Mouse (Mus musculus) left cerebral cortex, postnatal 4 days (tissue): Measurements from ENCODE around the gene Olfr1214. TPM values are rescaled to one million over a fixed set of nuclear protein-coding genes. Genes with fewer than 3 reads are reported as not detected.
"Not testable (repeated sequence)": the region's sequence is repeated elsewhere in the genome, so short reads cannot be mapped to it uniquely, and the experiment has no call there.

Experiments
- DNase-seq: peaks from one replicate; pipeline ENCODE4 v3.0.0-alpha.2; 2022
- intact Hi-C: fragments of 180-260 bp; cut with DNase I; formaldehyde crosslinking; loops from one replicate; pipeline ENCODE4 v1.15.1; 2025
- total RNA-seq, 2 experiments: library from RNA; stranded (reverse); gene quantifications; 2 replicates each; pipeline ENCODE4 v1.2.3; 2021

The Olfr1214 gene
- not detected for total RNA-seq

DNA sequence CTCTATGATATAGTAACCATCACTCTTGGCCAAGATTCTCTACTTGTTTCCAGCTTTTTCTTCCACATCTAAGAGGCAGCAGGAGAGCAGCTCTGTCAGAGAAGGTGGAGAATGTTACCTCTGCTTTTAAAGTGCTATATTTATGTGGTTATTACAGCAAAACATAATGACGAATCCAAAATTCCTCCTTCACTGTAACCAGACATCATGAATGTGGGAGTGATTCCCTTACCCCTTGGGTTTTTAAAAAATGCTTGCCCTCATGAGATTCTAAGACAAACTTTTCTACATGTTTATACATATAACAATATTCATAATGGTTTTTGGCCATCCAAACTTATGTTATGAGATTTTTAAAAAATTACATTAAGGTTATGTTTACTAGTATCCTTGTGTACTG is at the start of gene Olfr1214:
Gene Olfr1214 (minus strand): TSS at position 101 of the 400 bp plus-strand sequence.
- intact Hi-C loops, result no loop called here
- no peak for DNase-seq

DNA sequence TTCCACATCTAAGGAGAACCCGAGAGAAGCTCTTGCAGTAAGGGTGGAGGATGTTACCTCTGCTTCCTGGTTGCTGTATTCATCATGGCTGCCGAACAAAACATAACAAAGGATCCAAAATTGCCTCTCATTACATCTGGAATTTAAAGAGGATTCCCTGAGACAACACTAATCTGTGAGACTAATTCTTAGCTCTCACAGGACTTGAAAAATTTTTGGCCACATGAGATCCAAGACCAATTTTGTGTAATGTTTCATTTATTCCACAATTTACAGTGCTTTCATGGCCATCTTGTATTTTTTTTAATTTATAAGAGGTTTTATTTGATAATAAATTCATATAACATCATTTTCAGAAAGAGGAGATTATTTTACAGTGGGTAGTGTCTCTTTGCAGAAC is 39.5 kb upstream of the Olfr1214 start, which contains the start of gene Olfr1217:
Gene Olfr1217 (minus strand): TSS at position 101 of the 400 bp plus-strand sequence.
- intact Hi-C loops, result no loop called here
- no peak for DNase-seq

DNA sequence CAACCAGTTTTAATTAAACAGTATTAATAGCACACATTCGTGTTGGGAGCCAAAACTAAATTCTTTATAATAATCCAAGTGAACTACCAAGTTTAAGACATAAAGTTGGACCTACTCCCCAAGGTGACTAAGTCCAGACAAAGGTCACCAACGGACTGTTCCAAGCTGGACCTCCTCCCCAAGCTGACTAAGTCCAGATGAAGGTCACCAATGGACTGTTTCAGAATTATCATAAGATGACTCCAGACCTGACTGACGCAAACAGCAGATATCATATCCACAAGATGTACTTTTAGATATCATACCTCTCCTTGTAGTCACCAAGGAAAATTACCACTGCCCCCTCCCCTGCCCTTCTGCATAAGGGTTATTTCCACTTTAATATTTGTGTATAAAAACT is 29.0 kb upstream of the Olfr1214 start:
- intact Hi-C loops, DNase-seq: not testable (repeated sequence)

DNA sequence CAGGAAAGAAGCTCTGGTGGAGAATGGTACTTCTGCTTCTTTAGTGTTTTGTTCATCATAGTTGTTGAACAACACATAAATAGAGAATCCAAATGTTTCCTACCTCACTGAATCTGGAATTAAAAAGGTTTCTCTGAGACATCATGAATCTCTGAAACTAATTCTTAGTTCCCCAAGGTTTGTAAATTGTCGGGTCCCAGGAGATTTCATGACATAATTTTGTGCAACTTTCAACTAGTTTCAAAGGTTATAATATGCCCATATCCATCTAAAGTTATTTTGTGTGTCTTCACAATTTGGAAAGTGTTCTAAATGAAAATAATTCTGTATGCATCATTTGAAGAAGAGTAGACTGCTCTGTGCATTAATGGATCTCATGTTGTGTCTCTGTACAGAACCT is 25.8 kb upstream of the Olfr1214 start, which contains the start of gene Olfr1216:
Gene Olfr1216 (minus strand): TSS at position 101 of the 400 bp plus-strand sequence.
- intact Hi-C loops, result no loop called here
- no peak for DNase-seq

DNA sequence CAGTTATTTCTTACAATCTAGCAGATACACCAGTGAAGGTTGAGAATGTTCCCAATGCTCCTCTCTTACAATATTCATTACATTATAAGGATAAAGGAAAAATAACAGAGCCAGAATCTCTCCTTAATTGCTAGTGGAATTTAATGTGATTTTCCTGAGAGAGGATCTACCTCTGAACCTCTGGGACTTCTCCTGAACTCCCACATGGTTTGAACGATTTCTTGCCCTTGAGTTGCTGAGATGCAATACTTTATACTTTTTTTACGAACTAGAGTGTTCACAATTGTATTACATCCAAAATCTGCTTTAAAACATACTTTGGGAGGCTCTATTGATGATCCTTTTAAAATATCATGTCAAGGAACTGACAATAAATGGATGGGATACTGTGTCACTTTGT is 14.4 kb upstream of the Olfr1214 start, which contains the start of gene Olfr1215:
Gene Olfr1215 (minus strand): TSS at position 101 of the 400 bp plus-strand sequence.
- intact Hi-C loops, result no loop called here
- no peak for DNase-seq

DNA sequence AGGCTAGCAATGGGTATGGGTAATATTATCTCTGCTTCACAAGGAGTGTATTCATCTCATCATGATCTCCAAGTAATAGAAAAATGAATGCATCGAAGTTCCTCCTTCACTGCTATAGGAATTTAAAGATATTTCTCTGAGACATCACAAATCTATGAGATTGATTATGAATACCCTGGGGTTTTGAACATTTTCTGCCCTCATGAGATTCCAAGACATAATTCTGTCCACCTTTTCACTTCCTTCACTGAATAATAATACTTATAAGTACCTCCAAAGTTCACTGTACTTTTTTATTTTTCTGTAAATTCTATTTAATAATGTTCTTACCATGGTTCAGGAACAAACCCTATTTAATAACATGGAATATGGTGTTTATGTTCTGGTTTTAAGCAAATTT is 12.3 kb downstream of the Olfr1214 start, which contains the start of gene Gm13762:
Gene Gm13762 (minus strand): TSS at position 101 of the 400 bp plus-strand sequence.
- no peak for DNase-seq
- intact Hi-C loops, result no loop called here

DNA sequence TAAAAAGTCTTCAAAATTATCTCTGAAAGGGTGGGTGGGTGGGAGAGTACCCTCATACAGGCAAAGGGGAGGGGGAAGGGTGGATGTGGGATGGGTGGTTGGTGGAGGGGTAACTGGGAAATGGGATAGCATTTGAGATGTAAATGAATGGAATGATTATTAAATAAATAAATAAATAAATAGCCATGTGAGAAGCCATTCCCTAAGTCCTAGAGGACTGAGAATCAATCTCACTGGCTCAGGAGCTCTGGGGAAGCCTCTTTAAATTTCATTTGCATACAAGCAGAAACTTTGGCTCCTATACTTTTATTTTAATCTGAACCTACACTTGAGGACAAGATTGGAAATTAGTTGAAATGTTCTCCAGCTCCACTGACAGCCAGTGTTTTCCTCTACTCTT is 38.8 kb downstream of the Olfr1214 start, which contains the start of gene Olfr1212:
Gene Olfr1212 (plus strand): TSS at position 301 of the 400 bp plus-strand sequence.
- intact Hi-C loops, result no loop called here
- DNase-seq, result no peak

DNA sequence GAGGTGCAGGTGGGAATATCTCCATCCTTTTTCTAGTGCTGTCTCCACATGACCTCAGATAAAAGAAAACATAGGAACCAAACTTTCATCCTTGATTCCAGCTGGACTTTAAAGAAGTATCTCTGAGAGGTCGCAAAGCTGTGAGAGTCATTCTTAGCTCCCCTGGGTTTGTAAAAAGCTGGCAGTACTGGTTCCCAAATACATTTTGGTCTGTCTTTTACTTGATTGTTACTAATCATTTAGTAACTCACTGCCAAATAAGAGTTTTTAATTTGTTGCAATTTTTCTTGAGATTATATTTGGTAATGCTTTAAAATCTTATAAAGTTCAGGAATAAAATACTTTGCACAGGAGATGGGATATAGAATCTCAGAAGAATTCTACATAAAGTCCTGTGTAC is 54.4 kb downstream of the Olfr1214 start, which contains the start of gene Olfr1211:
Gene Olfr1211 (minus strand): TSS at position 101 of the 400 bp plus-strand sequence.
- intact Hi-C loops, result no loop called here
- DNase-seq, result no peak

Other genes with a start within 250 kb of the Olfr1214 start
- not detected for gene Olfr1198, start 241.3 kb downstream of the Olfr1214 start, total RNA-seq
- not detected for gene Olfr1199, start 232.2 kb downstream of the Olfr1214 start, total RNA-seq
- not detected for gene Olfr1200, start 222.2 kb downstream of the Olfr1214 start, total RNA-seq
- gene Olfr1201, start 199.6 kb downstream of the Olfr1214 start, total RNA-seq, result not detected
- gene Olfr1202, start 178.2 kb downstream of the Olfr1214 start, total RNA-seq, result not detected
- not detected for gene Olfr1205, start 162.9 kb downstream of the Olfr1214 start, total RNA-seq
- not detected for gene Olfr1204, start 143.4 kb downstream of the Olfr1214 start, total RNA-seq
- gene Olfr1206, start 129.4 kb downstream of the Olfr1214 start, total RNA-seq, result not detected
- gene Olfr1208, start 90.3 kb downstream of the Olfr1214 start, total RNA-seq, result not detected
- gene Olfr1209, start 77.5 kb downstream of the Olfr1214 start, total RNA-seq, result not detected
- not detected for gene Olfr1211, start 54.5 kb downstream of the Olfr1214 start, total RNA-seq
- gene Olfr1212, start 38.7 kb downstream of the Olfr1214 start, total RNA-seq, result not detected
- gene Gm13762, start 12.4 kb downstream of the Olfr1214 start, total RNA-seq, result not detected
- gene Olfr1215, start 14.3 kb upstream of the Olfr1214 start, total RNA-seq, result not detected
- not detected for gene Olfr1216, start 25.7 kb upstream of the Olfr1214 start, total RNA-seq
- gene Olfr1217, start 39.4 kb upstream of the Olfr1214 start, total RNA-seq, result not detected
- gene Olfr1218, start 68.5 kb upstream of the Olfr1214 start, total RNA-seq, result not detected
- not detected for gene Olfr1219, start 90.9 kb upstream of the Olfr1214 start, total RNA-seq
- gene Olfr1220, start 114.2 kb upstream of the Olfr1214 start, total RNA-seq, result not detected
- gene Olfr1221, start 124.6 kb upstream of the Olfr1214 start, total RNA-seq, result not detected
- gene Olfr1222, start 140.4 kb upstream of the Olfr1214 start, total RNA-seq, result not detected
- not detected for gene Olfr1223, start 158.9 kb upstream of the Olfr1214 start, total RNA-seq
- not detected for gene Olfr1224-ps1, start 171.4 kb upstream of the Olfr1214 start, total RNA-seq
- gene Olfr1225, start 182.0 kb upstream of the Olfr1214 start, total RNA-seq, result not detected
- gene Olfr1226, start 207.4 kb upstream of the Olfr1214 start, total RNA-seq, result not detected